Mouse (Mus musculus): ENCODE data around the gene Atp6v0e2.
"Not testable (repeated sequence)": the region's sequence is repeated elsewhere in the genome, so short reads cannot be mapped to it uniquely, and the experiment has no call there.

Atp6v0e2 gene

GRCm38 (mm10) chr6:48537105-48537954 lies at the start of gene Atp6v0e2:
Gene Atp6v0e2 (plus strand): TSS chr6:48537615.
- DNase-seq: peak; percentile 96

DNA sequence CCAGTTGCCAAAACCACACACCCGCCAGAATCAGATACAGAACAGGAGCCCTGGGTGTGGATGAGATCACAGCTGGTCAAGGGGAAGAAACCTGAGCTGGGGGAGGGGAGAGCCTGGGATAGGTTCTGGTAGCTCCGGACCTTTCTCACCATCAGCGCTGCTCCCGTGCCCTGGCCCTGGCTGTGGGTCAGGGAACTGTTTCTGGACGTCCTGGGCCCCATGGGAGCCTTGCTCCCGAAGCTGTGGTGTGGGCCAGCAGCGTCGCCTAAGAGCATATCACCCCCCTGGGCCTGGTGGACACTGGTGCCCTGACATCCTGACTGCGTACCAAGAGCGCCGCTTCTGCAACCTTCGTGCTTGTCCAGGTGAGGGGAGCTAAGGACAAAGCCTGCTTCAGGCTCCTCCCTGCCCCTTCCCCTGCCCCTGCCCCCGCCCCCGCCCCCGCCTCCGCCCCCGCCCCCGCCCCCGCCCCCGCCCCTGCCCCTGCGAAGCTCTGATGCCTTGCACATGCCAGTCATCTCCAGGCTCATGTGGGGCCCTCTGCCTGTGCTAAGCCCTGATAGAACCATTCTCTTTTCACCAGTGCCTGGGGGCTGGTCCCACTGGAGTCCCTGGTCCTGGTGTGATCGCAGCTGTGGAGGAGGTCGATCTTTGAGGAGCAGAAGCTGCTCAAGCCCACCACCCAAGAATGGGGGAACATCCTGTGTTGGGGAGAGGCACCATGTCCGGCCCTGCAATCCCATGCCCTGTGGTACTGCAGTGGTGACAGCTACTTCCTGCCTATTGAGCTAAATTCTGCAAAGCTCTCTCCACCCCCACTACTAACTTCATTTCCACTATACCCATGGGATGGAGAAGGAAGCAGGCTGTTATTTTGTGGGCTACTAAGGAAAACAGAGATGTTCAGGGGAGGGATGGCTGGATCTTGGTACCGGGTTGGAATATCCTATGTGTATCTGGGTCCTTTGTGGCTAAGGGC lies 49.4 kb upstream of the Atp6v0e2 start:
- no peak for DNase-seq

- DNase-seq: peak; percentile 45
Measured at GRCm38 (mm10) chr6:48489741-48490140, 47.7 kb upstream of the Atp6v0e2 start.

- no peak for DNase-seq
Measured at GRCm38 (mm10) chr6:48491361-48491760, 46.1 kb upstream of the Atp6v0e2 start.

DNA sequence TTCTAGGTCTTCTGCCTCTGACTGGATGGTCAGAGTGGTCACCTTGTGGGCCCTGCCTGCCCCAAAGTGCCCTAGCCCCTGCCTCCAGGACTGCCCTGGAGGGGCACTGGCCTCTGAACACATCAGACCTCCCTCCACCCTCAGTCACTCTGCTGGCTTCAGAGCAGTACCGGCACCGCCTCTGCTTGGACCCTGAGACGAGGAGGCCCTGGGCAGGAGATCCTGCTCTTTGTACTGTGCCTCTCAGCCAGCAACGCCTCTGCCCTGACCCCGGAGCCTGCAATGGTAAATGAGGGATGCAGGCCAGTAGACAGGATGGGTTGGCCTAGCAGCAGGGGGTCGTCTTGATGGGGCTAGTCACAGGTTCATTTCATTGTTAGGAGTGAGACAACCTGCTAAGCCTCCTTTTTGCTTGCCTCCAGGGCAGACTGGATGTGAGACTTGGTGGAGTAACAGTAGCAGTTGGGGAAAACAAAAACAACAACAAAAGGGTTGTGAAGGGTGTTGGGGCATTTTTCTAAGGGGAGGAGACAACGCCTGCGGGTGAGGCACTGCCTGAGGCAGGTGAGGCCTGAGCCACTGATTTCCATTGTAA lies 44.2 kb upstream of the Atp6v0e2 start:
- DNase-seq: no peak

DNA sequence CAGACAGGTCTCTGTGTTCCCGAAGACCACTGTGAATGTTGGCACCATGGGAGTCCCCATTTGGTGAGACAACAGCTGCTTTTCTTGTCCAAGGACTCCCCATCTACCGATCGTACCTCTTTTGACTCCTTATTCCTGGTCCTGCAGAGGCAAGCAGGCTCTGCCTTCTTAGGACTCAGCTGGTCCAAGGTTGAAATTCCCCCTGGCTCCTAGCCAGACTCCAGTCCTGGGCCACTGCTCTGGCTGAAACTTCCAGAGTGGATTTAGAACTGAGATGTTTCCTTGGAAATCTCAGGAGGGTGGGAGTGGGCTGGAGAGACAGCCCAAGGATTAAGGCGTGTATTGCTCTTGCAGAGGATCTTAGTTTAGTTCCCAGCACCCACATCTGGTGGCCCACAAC lies 39.9 kb upstream of the Atp6v0e2 start:
- no peak for DNase-seq

DNA sequence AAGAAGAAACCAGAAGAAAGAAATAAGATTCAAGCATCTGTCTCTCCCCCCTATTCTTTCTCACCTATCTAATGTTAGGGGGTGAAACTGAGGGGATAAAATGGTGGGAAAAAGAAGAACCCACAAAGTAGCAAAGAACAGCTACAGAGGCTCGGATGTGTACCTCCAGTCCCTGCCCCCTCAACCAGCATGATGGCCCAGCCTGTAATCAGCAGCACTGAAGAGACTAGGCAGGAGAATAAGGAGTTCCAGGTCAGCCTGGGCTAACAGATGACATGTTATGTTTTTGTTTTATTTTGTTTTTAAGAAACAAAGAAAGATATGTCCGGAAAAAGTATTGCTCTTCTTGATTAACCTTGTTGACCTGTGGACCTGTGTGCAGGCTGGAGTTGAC lies 33.6 kb upstream of the Atp6v0e2 start:
- no peak for DNase-seq

GRCm38 (mm10) chr6:48504241-48504854 lies 33.1 kb upstream of the Atp6v0e2 start:
- peak; percentile 80 for DNase-seq

DNA sequence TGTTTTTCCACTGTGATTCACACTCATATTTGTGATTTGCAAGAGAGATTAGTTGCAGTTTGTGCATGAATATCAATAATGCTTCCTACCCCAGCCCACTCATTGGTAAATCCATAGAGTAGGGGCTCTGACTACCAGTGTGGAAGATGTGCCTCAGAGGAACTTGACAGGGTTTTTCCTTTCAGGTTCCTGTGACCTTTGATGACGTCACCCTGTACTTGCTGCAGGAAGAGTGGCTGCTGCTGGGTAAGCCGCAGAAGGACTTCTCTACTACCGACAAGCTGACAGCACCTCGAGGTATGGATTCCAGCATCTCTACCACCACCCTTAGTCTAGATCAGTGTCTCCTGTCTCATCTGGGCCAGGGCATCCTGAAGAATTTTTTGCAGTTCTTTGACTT lies 29.3 kb upstream of the Atp6v0e2 start:
- DNase-seq: no peak

GRCm38 (mm10) chr6:48510426-48510825 lies 27.0 kb upstream of the Atp6v0e2 start:
- DNase-seq: no peak

- no peak for DNase-seq
Measured at GRCm38 (mm10) chr6:48511861-48512260, 25.6 kb upstream of the Atp6v0e2 start.

DNA sequence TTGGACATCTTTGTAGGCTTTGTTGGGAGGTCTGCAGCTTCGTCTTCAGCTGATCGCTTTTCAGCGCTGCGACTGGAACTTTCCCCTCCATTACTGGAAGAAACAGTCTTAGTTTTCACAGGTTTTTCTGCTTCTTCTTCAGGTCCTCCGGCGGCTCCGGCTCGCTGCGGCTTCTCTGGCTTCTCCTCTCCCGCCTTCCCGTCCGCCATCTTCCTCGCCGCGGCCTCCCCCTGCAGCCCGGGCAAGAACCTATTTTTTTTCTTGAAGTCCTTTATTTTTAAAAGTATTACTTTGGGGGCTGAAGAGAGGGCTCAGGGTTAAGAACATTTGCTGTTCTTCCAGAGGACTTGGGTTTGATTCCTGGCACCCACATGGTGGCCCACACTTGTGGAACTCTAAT lies 12.5 kb upstream of the Atp6v0e2 start:
- not testable (repeated sequence) for DNase-seq

DNA sequence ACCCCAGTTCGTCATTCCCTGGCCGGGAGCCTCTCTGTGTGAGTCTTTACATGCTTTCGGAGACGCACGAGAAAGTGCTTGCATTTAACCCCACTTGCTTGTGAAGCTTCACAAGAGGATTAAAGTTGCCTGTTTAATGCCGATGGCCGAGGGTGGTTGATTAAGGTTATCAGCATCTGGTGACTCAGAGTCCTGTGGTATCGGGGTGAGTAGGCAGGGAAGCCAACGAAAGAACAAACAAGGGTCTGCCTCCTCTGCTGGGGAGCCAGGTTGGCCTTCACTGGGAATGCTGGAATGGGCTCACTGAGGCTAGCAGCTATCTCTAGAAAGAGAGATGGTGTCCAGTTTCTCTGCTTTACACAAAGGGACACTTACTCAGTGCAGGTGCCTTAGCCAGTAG lies 9.5 kb upstream of the Atp6v0e2 start:
- DNase-seq: no peak

- no peak for DNase-seq
Measured at GRCm38 (mm10) chr6:48529261-48529660, 8.2 kb upstream of the Atp6v0e2 start.

DNA sequence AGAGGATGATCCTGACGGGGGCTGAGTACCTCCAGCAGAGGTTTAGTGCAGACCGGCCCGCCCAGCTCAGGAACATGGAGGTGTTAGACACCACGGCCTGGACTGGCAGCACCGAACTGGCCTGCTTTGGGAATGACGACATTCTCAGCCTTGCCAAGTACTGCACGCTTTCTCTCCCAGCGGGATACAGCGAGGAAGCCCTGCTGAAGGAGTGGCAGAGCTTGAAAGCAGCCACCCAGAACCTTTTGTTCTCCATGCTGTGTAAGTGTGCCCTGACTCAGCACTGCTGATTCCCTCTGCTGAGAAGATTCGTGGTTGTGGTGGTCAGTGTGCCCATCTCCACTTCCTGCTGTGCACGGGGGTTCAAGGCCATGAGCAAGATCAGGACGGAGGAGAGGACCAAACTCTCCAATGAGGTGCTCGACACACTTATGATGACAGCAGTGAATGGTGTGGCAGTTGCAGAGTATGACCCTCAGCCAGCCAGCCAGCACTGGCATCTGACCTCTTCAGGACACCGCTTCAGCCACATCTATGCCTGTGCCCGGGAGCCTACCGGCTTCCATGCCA lies 7.5 kb upstream of the Atp6v0e2 start:
- DNase-seq: no peak

DNA sequence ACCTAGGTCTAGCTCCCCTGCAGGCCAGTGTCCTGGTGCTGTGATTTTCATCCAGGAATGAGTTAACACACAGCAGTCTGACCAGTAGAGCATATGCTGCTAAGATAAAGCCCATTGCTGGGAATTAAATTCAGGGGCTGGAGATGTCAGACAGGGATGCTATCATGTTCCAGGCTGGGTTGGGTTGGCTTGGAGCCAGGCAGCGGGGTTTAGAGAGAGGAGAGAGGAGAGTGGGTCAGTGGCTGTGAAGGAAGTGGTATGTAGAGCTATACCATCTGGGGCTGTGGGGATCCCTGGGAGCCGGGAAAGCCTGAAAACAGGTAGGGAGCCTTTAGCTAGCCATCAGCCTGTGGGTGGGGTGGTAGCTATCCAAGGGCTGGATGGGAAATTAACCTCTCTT lies 6.6 kb upstream of the Atp6v0e2 start:
- DNase-seq: no peak

GRCm38 (mm10) chr6:48533475-48533874 lies 3.9 kb upstream of the Atp6v0e2 start:
- DNase-seq: no peak

- DNase-seq: peak; percentile 10
Measured at GRCm38 (mm10) chr6:48534913-48535312, 2.5 kb upstream of the Atp6v0e2 start.

DNA sequence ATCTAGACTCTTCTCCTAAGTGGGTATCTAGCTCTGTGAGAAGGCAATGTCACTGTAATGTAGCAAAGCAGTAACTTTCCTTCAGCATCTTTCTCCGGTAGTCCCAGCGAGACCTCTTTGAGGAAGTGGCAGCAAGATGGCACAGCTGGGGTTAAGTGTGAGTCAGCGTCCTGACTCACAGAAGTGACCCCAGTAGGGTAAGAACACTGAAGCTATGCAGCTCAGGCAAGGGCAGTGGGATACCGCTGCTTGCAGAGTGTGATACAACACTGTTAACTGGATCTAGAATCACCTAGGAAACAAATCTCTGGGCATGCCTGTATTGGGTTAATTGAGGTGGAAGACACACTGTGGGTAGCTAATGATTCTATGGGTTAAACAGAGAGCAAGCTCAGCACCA lies 1.3 kb upstream of the Atp6v0e2 start:
- DNase-seq: peak; percentile 10

DNA sequence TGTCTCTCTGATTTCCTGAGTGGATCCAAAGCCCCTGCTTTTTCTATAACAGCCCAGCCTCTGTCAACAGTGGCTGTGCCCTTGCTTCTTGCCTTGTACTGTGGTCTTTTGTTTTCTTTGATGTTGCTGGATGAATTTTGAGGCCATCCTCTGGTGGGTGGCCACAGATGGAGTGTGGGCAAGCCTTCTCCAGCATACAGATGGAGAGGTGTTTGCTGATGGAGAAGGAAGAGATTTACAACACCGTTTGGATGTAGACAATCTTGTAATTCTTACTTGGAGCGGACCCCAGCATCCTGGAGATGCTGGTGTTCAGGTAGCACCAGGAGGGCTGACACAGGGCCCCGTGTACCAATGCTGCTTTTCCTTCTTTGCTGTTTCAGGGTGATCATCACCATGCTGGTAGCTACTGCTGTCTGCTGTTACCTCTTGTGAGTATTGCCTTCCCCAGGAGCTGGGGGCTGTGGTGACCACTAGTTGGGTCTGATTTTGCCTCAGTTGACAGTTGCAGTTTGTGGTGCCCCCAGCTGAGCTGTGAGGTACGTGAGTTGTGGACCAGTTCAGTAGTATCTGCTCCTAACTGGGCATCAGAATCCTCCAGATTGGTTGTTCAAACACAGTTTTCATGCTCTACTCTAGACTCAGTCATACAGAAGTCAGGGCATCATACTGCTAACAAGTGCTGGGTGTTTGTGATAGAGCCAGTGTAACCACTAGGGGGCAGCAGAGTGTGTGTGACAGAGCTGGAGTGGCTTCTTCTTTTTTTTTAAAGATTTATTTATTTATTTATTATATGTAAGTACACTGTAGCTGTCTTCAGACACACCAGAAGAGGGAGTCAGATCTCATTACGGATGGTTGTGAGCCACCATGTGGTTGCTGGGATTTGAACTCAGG lies 1.7 kb downstream of the Atp6v0e2 start:
- peak; percentile 79 for DNase-seq

GRCm38 (mm10) chr6:48539860-48540259 lies 2.4 kb downstream of the Atp6v0e2 start:
- DNase-seq: peak; percentile 68

All from cerebellum, adult 11-12 months (tissue).